Mouse (Mus musculus) stomach, embryonic 14.5 days (tissue): ENCODE data around the gene Synrg. TPM values are rescaled to one million over a fixed set of nuclear protein-coding genes. Genes with fewer than 3 reads are reported as not detected.
A peak's percentile ranks its signal among the peaks of the same experiment; 100 is the strongest.

Source experiments
- ATAC-seq: fragments of 200-750 bp; cut with Nextera tagmentation; 2 replicates; pipeline ENCODE4 v1.8.0; 2017; ENCODE audit warnings: low read depth, moderate TSS enrichment; ENCODE audit not compliant: insufficient number of reproducible peaks, insufficient read depth, low FRiP score
- H3K27ac ChIP-seq: fragments of 300-500 bp; sonication (generic); 2 replicates; pipeline ENCODE4 v1.5.1; 2014; ENCODE audit warnings: mild to moderate bottlenecking, low read length, moderate library complexity, mixed read lengths
- H3K27me3 ChIP-seq: fragments of 300-500 bp; sonication (generic); 2 replicates; pipeline ENCODE4 v1.6.1; 2014; ENCODE audit warnings: low read length, control low read depth, mixed read lengths; ENCODE audit not compliant: control insufficient read depth, insufficient read depth
- H3K36me3 ChIP-seq: fragments of 300-500 bp; sonication (generic); 2 replicates; pipeline ENCODE4 v1.6.1; 2014; ENCODE audit warnings: mild to moderate bottlenecking, control low read depth, low read length, moderate library complexity, mixed read lengths; ENCODE audit not compliant: control insufficient read depth, insufficient read depth
- H3K4me1 ChIP-seq: fragments of 300-500 bp; sonication (generic); 2 replicates; pipeline ENCODE4 v1.6.1; 2014; ENCODE audit warnings: low read length, control low read depth, mixed read lengths; ENCODE audit not compliant: control insufficient read depth, insufficient read depth
- H3K4me2 ChIP-seq: fragments of 300-500 bp; sonication (generic); replicated peaks from 2 replicates; pipeline ENCODE4 v1.6.1; 2014; ENCODE audit warnings: low read depth, low read length, control low read depth
- H3K4me3 ChIP-seq: fragments of 300-500 bp; sonication (generic); 2 replicates; pipeline ENCODE4 v1.5.1; 2014; ENCODE audit warnings: low read depth, low read length, control low read depth
- H3K9ac ChIP-seq: fragments of 300-500 bp; sonication (generic); replicated peaks from 2 replicates; pipeline ENCODE4 v1.6.1; 2014; ENCODE audit warnings: low read depth, mild to moderate bottlenecking, control low read depth, low read length, moderate library complexity, mixed read lengths
- H3K9me3 ChIP-seq: fragments of 300-500 bp; sonication (generic); 2 replicates; pipeline ENCODE4 v1.6.1; 2016; ENCODE audit warnings: low read depth, low read length, control low read depth; ENCODE audit not compliant: control insufficient read depth
- WGBS: fragments of 180-500 bp; shearing (Covaris S2); extraction: QIAGEN DNeasy Blood & Tissue Kit; methylation state at CpG from one replicate; pipeline ENCODE4 v1.1.7; 2014; 5-methylcytosine and 5-hydroxymethylcytosine counted together
- polyA plus RNA-seq: library from polyadenylated mRNA; unstranded; fragments of >200 nt; fragmentation: Nextera tagmentation; extraction: Ambion mirVana; gene quantifications from 2 replicates; pipeline ENCODE4 v1.2.1, GENCODE M21; 2014

Gene Synrg
- polyA plus RNA-seq, 1 experiment from 2014 or later, result 15.0 TPM

DNA sequence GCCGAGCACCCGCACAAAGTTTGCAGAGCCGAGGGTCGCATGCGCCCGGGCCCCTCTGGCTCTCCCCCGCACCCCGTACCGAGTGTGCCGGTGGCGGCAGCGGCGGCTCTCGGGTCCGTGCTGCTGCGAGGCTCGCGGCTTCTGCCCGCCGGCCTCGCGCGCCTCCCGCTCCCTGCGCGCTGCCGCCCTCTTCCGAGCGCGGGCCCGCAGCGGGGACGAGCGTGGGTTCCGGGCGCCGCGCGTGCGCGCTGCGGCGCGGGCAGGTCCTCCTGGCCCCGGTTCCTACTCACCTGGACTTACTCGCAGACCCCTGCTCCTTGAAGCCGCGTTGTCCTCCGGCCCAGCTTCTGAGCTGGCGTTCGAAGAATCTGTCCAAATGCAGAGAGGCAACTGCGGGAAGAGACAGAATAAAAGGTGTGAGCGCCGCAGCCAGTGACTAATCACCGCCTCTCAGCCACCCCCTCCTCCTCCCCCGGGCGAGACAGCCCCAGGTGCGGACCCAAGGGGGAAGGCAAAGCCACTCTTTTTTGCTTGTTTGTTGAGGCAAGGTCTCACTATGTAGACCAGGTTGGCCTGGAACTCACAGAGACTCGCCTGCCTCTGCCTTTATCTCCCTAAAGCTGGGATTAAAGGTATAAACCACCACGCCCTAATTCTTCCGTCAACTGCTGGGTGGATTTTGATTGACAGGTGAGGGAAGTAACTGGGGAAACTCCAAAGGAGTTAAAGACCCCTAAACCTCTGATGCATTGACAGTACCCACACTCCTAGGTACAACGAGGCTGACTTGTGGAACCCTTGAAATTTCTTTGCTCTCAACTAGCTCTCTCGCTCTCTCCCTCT lies 104.2 kb downstream of the Synrg start:
- H3K9ac ChIP-seq, result peak overlapping the region; percentile 43
- H3K36me3 ChIP-seq, result no peaks in the 10 kb centered on the region
- no peak overlapping the region for H3K27ac ChIP-seq
- peaks cover 13% of the 10 kb centered on the region for H3K4me1 ChIP-seq
- H3K4me3 ChIP-seq, result peak overlapping the region; percentile 56
- no peaks in the 10 kb centered on the region for H3K27me3 ChIP-seq
- no peaks in the 10 kb centered on the region for H3K9me3 ChIP-seq
- peak overlapping the region; percentile 69 for H3K4me2 ChIP-seq
- peak; percentile 73 for ATAC-seq
- 3% methylated on average over 60 of the region's 63 CpGs for WGBS

DNA sequence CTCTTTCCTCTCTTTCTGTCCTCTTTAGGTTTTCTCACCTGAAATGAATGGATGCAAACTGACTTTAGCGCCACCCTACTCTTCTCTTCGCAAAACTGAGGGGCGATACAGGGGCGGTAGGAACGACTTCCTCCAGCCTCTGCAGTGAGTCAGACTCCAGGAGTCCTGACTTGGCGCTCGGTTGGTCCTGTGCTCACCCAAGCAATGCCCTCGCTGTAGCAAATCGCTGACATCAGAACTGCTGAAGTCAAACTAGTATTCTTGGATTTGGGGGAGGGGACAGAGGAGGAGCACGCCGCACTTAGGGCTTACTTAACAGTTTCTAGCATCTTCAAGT lies 104.8 kb downstream of the Synrg start, which contains the start of gene Dusp14:
TSS of gene Dusp14 (minus strand) at position 228 of the 337 bp plus-strand sequence.
- peak within 1 kb of the TSS; percentile 69 for H3K4me2 ChIP-seq
- peak within 1 kb of the TSS; percentile 56 for H3K4me3 ChIP-seq
- no peak within 1 kb of the TSS for H3K27ac ChIP-seq
- ATAC-seq, result no peak
- peak within 1 kb of the TSS; percentile 43 for H3K9ac ChIP-seq
- WGBS, result 16% methylated on average over 11 of the region's 11 CpGs
- H3K4me1 ChIP-seq, result peaks cover 19% of the 10 kb centered on the region
- no peaks in the 10 kb centered on the region for H3K36me3 ChIP-seq
- no peaks in the 10 kb centered on the region for H3K27me3 ChIP-seq
- no peaks in the 10 kb centered on the region for H3K9me3 ChIP-seq

GRCm38 (mm10) chr11:84072904-84073651 lies 108.8 kb downstream of the Synrg start:
- WGBS, result 32% methylated on average over 9 of the region's 9 CpGs
- Histone ChIP-seq H3K27ac (no peak overlapping the region), H3K4me2 (no peak overlapping the region)

GRCm38 (mm10) chr11:84073816-84074764 lies 109.9 kb downstream of the Synrg start:
- H3K4me1 ChIP-seq, result peaks cover 19% of the 10 kb centered on the region
- H3K4me3 ChIP-seq, result no peak overlapping the region
- ATAC-seq, result no peak
- no peak overlapping the region for H3K9ac ChIP-seq
- no peaks in the 10 kb centered on the region for H3K9me3 ChIP-seq
- H3K36me3 ChIP-seq, result 0 out of 2 replicates have a peak, but pooled peaks cover 7% of the 10 kb centered on the region
- H3K27me3 ChIP-seq, result no peaks in the 10 kb centered on the region
- 49% methylated on average over 7 of the region's 7 CpGs for WGBS
- no peak overlapping the region for H3K27ac ChIP-seq
- no peak overlapping the region for H3K4me2 ChIP-seq

More at GRCm38 (mm10) chr11:84072904-84073651, 108.8 kb downstream of the Synrg start:
- ATAC-seq, result no peak
- Histone ChIP-seq H3K4me3 (no peak overlapping the region), H3K27me3 (no peaks in the 10 kb centered on the region), H3K4me1 (peaks cover 19% of the 10 kb centered on the region), H3K9me3 (no peaks in the 10 kb centered on the region), H3K9ac (no peak overlapping the region), H3K36me3 (no peaks in the 10 kb centered on the region)

DNA sequence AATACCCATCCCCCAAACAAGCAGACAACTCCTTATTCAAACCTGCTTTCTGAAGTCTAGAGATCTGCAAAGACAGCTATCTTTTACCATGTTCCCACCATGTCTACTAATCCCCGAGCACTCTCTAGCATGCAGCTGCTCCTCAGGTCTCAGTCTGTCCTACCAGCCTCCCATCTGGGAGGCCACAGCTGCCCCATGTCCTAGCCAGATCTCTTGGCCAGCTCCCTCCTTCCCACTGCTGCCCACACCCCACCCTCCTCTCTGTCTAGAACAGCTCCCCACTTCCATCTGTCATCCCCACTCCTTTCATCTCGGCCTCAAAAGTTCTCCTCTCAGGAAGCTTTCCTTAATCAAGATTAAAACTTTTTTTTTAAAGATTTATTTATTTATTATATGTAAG lies 112.8 kb downstream of the Synrg start:
- no peak for ATAC-seq
- Histone ChIP-seq H3K9me3 (no peaks in the 10 kb centered on the region), H3K27me3 (no peaks in the 10 kb centered on the region), H3K36me3 (0 out of 2 replicates have a peak, but pooled peaks cover 8% of the 10 kb centered on the region), H3K4me3 (no peak overlapping the region), H3K4me2 (no peak overlapping the region), H3K27ac (no peak overlapping the region), H3K9ac (no peak overlapping the region), H3K4me1 (peaks cover 19% of the 10 kb centered on the region)
- 63% methylated on average over 2 of the region's 2 CpGs for WGBS

DNA sequence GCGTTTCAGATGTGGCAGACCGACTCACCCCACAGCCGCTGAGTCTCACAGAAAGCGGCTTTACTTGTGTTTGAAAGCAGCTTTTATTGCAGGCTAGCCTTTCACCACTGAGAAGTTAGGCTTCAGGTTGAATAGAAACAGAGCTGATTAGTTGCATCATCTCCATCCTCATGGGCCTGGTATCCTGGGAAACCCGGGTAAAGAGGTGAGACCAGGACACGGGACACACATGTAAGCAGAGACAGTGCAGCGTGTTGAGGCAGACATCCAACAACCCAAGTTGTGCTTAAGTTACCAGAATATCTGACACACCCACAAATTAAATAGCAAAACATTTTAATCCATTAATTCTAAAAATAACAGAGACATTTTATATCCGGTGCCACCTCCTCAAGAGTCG lies 114.4 kb downstream of the Synrg start:
- WGBS, result 91% methylated on average over 9 of the region's 9 CpGs
- no peak overlapping the region for H3K27ac ChIP-seq

DNA sequence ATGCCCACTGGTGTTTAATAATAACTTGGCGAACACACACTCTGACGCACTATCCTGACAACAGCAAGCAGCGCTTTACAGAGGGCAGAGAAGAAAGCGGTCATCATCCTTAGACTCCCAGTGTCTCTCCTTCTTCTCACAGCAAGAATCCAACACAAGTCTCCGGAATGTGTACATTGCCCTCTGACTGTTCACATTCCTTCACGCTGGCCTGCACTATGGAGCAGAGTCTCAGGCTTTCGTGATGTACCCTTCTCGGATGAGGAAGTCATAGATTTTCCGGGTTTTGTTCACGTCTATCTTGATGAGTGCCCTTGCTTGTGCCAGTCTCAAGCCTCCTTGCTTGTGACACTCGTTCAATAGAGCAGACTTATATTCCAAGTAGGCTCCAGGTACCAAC lies 115.1 kb downstream of the Synrg start:
- no peak for ATAC-seq
- 89% methylated on average over 11 of the region's 11 CpGs for WGBS
- Histone ChIP-seq H3K4me1 (peaks cover 2% of the 10 kb centered on the region; the same call in 1 of the 2 replicates), H3K27ac (no peak overlapping the region), H3K36me3 (peaks cover 12% of the 10 kb centered on the region; the same call in 1 of the 2 replicates), H3K9me3 (no peaks in the 10 kb centered on the region), H3K4me3 (no peak overlapping the region), H3K4me2 (no peak overlapping the region), H3K9ac (no peak overlapping the region), H3K27me3 (no peaks in the 10 kb centered on the region)

More for the DNA sequence above, 114.4 kb downstream of the Synrg start:
- Histone ChIP-seq H3K36me3 (peaks cover 8% of the 10 kb centered on the region; the same call in 1 of the 2 replicates), H3K4me3 (no peak overlapping the region), H3K4me2 (no peak overlapping the region), H3K4me1 (peaks cover 10% of the 10 kb centered on the region), H3K9ac (no peak overlapping the region), H3K9me3 (no peaks in the 10 kb centered on the region), H3K27me3 (no peaks in the 10 kb centered on the region)
- ATAC-seq, result no peak

- Histone ChIP-seq H3K9me3 (no peaks in the 10 kb centered on the region), H3K4me3 (no peak overlapping the region), H3K27me3 (no peaks in the 10 kb centered on the region), H3K9ac (no peak overlapping the region), H3K27ac (no peak overlapping the region), H3K4me1 (no peaks in the 10 kb centered on the region), H3K4me2 (no peak overlapping the region), H3K36me3 (peaks cover 12% of the 10 kb centered on the region; the same call in 1 of the 2 replicates)
- 69% methylated on average over 4 of the region's 4 CpGs for WGBS
- no peak for ATAC-seq
These were observed 115.7 kb downstream of the Synrg start for GRCm38 (mm10) chr11:84079887-84080286.
